Mouse (Mus musculus) natural killer cell, adult 2 months (primary cell): ENCODE data around the gene Xrcc5.

ENCODE experiments used
- DNase-seq, 2 experiments: peaks; one replicate each; pipeline ENCODE4 v3.0.0; 2022; ENCODE audit warnings: low spot score in 2 of 2

Xrcc5 gene

DNA sequence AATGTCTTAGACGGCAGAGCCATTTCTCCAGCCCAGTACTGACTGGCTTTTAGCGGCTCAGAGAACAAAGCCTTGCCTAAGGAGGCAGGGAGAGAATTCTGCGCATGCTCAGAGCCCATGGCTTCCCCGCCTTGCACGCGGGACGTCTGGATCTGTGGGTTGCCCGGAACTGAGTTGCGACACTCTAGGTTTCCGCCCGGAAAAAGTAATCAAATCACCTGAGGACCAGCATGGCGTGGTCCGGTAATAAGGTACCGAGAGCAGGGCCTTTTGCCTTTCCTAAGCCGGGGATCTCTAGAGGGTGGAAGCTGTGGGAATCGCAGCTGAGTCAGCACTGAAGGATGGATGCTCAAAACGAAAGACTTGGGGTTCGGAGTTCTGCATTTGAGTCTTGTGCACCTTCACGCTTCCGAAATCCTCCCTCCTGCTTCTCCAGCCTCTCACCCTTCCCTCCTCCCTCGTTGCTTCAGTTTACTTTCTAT lies at the start of gene Xrcc5:
TSS of gene Xrcc5 (plus strand) at position 105 of the 482 bp plus-strand sequence.
- DNase-seq: peak; percentile 85 to 90

DNA sequence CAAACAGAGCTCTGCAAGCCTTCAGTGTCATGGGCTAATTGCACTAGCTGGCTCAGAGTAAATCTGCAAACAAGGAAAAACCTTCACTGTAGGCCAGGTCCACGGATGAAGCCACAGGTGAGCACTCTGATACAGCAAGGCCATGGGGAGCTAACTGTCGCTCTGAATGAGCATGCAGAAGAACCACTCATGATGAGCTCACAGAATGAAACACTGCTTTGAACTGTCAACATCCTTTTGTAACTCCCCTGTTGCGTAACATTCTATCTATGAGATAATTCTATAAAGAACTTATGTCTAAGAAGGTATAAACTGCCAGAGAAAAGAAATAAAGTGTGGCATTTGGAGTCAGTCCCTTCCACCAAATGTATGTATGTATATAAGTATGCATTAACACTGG lies 44.1 kb upstream of the Xrcc5 start:
- no peak for DNase-seq

DNA sequence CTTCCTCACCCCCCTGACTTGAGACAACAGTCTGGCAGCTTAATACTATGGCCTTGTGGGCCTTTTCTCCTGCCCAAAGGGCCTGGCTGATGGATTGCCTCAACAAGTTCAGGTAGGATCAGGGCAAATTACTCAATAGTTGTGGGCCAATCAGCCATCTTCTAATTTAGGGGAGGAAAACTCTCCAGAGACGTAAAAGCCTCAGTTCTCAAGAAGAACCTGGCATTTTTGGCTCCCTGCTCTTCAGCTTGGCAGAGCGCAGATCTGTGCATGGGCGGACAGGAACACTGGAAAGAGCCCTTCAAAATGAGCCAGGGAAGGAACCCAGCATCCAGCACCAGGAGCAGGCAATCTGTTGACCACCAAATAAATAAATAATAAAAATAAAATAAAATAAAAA lies 29.1 kb upstream of the Xrcc5 start:
- DNase-seq: no peak

DNA sequence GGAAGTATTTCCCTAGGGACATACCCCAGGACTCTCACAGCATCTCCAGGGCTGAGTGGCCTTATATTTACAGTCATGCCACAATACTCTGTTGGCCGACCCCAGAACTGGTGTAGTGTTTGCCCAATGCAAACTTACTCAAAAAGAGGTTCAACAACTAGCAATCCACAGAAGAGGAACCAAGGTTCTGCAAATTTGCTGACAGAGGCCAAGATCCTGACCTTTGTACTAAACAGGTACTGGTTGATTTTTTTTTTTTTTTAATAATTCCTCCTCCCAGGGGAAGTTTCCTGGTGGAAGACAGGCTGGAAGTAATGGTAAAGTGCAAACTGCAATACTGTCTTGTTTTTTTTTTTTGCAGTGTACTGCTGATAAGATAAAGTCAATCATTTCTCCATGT lies 24.6 kb upstream of the Xrcc5 start:
- no peak for DNase-seq

DNA sequence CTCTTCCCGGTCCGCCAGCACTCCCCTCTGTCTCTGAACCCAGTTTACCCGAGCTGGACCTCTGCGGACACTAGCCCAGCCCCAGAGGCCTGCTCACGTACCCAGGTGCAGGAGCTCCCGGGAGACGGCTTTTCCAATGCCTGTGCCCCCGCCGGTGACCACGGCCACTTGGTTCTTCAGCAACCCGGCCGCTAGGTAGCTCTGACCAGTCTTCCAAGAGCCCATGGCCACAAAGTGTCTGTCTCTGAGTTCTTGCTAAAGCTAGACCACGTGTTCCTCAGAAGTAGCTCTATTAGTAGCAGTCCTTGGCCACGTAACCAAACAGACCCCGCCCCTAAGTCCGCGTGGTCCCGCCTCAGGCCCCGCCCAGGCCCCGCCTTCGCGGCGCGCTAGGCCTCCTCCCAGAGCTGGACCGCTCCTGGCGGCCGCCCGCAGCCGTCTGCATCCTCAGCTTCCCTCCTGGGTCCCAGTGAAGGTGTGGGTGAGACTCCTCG lies 23.2 kb upstream of the Xrcc5 start, which contains the start of the genes Pecr and Tmem169:
TSS of gene Pecr (minus strand) at position 323 of the 494 bp plus-strand sequence.
TSS of gene Tmem169 (plus strand) at position 378 of the 494 bp plus-strand sequence.
- peak; percentile 87 to 89 for DNase-seq

DNA sequence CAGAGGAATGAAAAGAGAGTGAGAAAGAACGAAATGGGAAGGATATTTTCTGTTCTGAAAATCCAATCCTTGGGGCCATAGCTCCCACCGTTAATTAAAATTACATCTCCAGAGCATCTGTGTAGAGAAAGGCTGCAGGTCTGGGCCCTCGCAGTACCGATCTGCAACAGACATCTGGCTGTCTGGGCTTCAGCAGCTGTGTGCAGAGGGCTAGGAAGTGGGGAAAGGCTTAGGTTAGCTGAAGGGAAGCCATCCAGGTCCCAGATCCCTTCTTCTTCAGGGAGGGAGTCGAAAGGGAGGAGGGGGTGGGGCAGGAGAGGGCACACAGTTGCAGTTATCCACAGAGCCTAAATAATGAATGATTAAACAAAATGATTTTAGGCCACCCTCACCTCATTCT lies 22.7 kb upstream of the Xrcc5 start:
- DNase-seq: no peak

DNA sequence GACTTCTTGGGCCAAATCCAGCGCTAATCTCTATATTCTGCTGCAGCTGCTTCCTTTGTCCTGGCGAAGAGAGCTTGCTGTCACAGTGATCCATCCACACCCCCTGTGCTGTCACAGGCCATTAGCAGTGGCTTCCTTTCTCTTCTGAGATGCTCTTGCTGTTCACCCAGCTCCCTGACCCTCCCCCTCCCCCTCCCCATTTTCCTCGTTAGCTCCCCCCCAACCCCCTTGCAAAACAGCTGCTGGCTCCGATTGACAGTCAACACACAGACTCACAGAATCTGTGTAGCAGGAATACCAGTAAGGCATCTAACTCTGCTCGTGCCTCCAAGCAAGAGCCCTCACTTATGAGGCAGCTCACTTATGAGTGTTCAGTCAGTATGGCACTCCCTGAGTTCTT lies 20.3 kb upstream of the Xrcc5 start:
- no peak for DNase-seq

DNA sequence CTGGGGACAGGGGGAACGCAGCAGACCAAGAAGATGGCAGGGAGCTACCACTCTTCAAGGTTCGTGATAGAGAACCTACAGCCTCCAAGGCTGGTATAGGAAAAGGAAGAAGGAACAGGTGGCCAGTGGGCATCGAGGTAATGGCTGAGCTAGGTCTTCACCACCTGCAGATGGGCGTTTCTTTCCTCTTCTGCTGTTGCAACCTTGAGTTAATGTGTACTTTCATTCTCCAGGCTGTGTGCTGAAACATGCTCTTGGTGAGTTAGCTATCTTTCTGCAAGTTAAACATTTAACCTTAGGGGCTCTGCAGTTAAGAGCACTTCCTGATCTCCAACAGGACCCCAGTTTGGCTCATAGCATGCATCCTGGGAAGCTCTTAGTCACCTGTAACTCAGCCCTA lies 19.3 kb upstream of the Xrcc5 start:
- DNase-seq: no peak

DNA sequence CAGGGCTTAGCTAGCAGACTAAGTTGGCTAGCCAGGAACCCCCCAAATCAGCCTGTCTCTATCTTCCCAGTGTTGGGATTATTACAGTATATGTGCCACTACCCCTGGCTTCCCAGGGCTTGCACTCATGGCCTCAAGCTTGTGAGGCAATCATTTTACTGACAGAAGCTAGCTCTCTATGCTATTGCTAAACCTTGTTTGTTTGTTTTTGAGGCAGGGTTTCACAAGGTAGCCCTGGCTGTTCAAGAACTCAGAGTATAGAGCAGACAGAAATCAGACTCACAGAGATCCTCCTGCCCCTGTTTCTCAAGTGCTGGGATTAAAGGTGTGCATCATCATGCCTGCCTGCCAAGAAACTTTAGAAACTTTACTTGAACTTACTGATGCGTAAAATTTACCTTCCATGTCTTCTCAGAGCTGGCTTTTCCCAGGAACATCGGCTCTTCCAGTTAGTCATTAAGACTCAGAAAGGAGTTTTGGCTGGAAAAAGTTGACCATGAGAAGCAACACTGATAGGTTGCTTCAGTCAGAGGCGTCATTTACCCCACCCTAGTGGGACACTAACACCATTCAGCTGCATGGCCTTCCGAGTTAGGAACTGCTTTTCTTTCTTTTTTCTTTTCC lies 18.6 kb upstream of the Xrcc5 start:
- no peak for DNase-seq

DNA sequence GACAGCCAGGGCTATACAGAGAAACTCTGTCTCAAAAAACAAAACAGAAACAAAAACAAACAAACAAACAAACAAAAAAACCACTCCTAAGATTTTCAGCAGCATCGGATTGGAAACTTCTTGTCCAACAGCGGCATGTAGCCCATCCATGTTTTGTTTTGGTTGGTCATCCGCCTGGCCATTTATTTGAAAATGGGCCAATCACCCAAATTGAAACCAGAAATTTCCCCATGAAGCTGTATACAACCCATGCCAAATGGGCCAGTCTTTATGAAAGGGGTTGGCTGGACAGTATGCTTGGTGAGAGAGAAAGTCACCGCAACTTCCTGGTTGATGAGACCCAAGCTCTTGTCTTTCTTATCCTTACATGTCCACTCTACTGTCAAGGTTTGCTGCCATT lies 16.3 kb upstream of the Xrcc5 start:
- no peak for DNase-seq

DNA sequence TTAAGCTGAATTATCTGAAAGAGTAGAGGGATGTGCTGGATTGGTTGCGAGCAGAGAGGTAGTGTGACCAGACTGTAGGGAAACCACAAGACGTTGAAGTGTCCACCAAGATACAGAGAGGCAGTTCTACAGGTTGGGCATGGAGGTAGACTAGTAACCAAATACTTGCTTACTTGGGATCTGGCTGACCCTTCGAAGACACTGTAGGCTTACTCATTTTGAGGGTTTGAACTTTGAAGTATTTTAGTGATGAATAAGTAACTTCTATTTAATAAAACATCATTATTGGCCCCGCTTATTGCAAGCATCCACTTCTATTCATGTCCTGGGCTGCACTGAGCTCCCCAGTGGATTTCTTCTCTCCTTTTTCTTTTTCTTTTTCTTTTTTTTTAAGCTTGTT lies 15.8 kb upstream of the Xrcc5 start:
- no peak for DNase-seq

DNA sequence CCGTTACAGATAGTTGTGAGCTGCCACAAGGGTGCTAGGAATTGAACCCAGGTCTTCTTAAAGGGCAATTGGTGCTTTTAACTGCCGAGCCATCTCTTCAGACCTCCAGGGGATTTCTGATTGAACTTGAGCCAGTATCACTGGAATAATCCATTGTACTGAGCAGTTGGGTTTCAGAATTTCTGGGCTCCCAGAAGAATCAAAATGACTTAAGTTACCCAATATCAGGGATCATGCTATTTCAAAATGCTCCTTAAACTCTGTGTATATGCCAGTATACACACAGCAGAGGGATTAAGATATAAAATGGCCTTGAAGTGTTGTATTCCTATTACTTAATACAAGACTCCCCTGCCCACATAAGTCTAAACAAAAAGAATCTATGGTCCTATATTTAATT lies 15.3 kb upstream of the Xrcc5 start:
- no peak for DNase-seq

DNA sequence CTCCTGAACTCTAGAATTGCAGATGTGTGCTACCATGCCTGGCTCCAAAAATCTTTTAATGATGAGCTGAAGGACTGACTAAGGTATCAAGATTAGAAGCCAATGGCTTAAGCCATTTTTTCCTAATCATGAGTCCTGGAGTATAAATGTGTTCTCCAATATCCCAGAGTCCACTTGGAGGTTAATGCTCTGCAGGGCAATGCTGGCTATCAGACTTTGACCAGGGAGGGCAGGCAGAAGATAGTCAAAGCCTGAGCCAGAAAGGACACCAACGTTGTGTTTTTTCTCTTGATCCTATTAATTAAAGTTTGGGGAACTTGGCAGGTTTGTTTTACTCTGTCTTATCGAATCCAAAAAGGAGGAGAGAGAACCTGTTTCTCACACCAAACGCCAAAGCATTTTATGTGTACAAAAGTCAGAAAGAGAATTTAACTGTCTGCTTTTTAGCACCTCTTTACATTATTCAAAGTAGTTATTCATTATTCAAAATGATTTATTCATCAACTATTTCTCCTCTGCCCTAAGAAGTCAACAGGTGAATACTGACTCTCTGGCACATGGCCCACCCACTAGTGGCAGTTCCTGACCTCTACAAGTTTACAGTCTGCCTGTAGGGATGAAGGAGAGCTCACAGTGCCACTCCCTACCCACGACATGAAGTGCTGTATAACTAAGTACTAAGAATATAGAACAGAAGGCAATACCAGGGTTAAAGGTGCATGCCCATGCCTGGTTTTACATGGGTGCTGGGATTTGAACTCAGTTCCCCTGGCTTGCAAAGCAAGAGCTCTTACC lies 13.2 kb upstream of the Xrcc5 start:
- DNase-seq: no peak

DNA sequence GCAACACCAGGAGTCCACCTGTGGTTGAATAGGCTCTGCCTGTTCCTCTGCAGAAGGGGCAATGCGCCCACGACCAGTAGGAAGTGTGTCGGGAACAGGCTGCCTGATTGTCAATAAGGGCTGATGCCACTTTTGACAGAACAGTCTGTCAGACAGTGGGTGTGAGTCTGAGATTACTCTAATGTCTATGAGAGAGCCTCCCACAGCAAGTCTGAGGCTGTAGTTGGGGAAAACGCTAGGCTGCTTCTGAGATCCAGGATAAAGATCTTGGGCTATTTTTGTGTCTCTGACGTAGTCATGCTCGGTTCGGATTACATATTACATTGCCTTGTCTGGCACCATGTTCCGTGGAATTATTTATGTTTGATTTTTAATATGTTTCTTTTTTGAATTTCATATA lies 11.5 kb upstream of the Xrcc5 start:
- no peak for DNase-seq

DNA sequence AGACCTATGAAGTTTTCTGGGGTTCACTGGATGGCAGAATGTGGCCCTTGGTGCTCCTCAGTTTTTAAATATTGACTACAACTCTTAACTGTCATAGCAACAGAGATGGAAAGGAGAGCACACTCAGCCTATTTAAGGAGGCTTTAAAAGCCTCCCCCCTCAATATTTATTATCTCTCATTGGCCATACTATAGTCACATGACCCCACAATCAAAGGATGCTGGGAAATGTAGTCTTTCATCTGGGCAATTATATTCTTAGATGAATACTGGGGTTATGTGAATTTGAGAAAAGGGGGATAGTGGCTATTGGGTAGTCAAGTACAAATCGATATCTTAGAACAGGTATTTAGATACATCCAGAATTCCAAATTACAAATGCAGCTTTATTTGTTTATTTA lies 5.4 kb upstream of the Xrcc5 start:
- no peak for DNase-seq

DNA sequence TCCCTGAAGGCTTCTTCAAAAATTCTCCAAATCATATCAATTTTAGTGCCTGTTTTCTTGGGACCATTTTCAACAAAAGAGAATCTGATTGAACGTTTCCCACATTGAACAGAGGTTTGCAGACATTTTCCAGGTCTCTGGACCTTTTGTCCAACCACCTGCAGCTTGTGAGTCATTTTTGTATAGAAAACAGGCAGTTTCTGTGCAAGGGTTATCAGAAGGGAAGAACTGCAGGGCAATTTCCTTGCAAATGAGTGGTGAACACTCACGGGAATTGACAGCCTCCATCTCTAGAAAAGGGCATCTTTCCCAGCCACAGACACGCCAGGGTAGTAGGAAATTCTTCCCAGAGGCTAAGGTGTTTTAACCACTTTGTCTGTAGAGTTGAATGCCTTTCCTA lies 980 bp upstream of the Xrcc5 start:
- DNase-seq: no peak

DNA sequence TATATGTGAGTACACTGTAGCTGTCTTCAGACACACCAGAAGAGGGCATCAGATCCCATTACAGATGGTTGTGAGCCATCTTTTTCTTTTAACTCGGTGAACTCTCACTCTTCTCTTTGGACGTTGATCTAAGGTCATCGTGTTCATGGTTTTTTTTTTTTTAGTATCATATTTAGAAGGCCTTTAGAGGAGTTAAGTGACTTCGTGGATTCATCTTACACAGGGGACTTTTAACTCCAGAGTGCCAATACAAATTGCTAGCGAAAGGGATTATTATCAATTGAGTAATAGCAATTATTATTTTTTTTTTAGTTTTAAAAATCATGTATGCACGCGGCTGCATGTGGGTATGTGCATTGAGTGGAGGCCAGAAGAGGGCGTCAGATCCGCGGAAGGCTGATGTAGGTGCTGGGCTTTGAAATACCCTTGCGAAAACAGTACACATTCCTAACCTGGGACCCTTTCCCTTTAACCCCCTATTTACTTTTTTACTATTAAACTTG lies 491 bp upstream of the Xrcc5 start:
- peak in 1 of 2 experiments; percentile 59 for DNase-seq

DNA sequence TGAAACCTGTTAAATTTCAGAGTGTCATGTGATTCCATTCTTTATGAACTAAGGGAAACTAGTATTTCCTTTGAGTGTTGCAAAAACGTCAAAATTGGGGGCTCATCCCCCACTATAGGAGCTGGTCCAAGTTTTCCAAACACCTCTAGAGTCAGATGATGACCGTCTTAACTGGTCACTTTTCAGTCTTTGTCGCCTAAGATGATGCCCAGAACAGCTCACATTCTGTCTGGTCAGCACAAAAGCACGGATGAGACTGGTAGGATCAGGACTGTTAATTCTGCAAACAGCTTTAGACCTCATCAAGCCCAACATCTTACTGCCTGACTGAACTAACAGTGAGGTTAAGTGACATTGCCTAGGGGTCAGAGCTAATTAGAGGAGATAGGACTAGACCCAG lies 1.7 kb downstream of the Xrcc5 start:
- DNase-seq: no peak

DNA sequence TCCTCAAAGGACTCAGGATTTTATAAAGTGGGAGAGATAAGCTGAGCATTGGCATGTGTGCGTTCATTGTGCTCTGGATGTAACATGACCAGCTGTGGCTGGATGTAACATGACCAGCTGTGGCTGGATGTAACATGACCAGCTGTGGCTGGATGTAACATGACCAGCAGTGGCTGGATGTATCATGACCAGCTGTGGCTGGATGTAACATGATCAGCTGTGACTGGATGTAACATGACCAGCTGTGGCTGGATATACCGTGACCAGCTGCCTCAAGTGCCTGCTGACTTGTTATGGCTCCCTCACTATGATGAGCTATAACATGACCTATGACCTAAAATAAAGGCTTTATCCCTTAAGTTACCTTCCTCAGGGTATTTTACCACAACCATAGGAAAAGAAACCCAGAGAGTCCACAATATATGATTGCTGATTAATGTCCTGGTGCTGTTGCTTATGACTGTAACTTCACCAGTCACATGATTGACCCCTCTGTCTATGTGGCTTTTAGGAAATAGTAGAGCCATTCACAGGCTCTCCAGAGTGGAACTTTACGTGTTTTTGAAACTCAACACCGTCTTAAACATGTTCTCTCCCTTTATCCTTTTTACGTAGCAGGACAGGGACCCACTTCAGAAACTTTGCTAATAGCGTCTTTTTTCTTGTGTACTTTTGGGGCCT lies 2.7 kb downstream of the Xrcc5 start:
- DNase-seq: no peak

DNA sequence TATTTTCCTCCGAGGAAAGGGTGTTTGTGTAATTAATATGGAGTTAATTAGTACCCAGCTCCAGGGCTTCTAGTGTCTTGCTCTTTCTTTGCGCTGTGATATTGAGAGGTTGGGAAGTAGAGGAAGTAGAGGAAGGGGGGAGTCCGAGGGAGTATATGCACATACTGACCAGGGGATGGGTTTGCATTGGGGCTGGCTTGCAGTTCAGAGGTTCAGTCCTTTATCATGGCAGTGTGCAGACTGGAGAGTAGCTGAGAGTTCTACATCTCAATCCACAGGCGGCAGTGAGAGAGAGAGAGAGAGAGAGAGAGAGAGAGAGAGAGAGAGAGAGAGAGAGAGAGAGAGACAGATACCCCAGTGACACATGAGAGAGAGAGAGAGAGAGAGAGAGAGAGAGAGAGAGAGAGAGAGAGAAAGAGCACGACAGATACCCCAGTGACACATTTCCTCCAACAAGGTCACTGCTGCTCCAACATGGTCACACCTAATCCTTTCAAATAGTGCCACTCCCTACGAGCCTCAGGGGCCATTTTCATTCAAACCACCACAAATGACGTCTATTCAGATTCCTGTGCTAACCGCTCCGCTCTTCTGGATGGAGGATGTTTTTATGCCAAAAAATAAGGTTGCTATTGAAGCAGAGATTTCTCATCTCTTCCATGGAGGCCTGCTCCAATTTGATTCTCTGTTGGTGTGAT lies 5.6 kb downstream of the Xrcc5 start:
- no peak for DNase-seq

DNA sequence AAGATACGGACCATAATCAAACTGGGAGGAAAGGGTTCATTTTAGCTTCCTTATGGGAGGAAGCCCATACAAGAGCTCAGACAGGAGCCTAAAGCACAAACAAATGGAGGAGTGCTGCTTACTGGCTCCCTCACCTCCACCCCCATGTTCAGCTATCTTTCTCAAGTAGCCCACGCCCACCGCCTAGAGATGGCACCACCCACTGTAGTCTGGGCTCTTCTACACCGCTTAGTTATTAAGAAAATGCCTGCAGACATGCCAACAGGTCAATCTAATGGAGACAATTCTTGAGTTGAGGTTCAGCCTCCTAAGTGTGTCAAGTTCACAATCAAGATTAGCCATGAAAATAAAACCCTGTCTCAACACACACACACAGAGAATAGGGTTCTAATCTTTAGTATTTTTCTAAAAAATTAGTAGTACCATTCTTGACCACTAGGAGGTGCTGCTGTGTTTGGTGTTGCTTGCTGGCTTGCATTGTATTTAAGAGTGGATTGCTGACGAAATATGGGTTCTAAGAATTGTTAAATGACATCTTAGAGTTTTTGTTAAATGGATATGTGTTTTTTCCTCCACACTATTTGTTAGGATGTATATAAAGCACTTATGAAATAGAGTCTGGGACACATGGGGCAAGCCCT lies 6.3 kb downstream of the Xrcc5 start:
- DNase-seq: no peak
